Mouse (Mus musculus) layer of hippocampus, adult 9-10 months (tissue): ENCODE data around the gene Hand2.

ENCODE experiments used
- DNase-seq: peaks from one replicate; pipeline ENCODE4 v3.0.0; 2022; ENCODE audit warnings: low spot score

Gene Hand2

GRCm38 (mm10) chr8:57320851-57321743 is at the start of gene Hand2:
TSS of gene Hand2 (plus strand) at chr8:57320983.
- no peak for DNase-seq

DNA sequence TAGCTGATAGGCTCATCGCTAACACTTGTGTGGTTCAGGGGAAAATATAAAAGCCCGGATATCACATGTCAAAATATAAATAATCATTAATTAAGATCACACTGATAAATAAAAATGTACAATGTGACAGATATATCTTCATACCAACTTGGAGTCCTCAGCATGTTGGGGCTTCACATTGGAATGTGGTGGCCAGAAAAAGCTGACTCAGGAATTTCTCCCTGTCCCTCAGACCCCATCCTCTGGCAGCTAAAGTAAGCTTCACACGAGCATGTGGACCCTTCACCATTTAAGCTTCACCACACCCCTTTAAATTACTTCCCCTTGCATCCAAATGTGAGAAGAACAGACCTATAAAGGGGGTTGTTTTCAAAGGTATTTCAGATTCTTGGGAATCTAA is 47.7 kb upstream of the Hand2 start:
- DNase-seq: no peak

DNA sequence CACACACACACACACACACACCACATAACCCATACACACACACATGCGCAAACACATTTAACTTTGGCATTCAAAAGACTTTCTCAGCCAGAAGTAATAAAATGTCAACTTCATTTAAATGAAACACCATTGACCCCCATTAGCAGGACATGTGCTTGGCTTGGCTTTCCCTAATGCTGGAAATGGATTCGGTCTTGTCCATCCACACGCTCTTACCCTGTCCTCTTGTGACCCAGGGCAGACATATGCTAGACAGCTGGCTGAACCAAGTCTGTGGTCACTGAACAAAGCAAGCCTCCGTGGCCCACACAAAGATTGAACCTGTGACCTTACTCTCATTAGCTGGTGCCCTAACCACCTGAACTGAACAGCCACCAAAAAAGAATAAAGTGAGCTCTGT is 27.3 kb upstream of the Hand2 start:
- no peak for DNase-seq

DNA sequence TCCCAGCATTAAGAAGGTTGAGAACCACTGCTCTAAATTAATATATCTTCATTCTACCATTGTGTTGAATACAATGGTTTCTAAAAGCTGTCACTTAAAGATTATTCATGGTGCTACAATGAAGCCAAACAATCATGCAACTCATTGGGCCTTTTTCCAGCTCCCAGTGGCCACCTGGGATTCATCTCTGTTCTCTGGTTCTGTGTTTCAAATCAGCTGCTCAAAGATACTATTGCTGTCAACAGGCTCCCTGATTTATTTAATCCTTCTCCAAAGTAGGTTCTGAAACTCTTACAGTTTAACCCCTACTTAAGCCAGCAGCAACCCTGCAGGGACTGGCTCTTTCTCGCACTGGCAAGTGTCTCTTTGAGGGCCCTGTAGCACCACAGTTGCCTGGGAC is 17.3 kb upstream of the Hand2 start:
- no peak for DNase-seq

- no peak for DNase-seq
Measured at GRCm38 (mm10) chr8:57304944-57305343, 15.8 kb upstream of the Hand2 start.

DNA sequence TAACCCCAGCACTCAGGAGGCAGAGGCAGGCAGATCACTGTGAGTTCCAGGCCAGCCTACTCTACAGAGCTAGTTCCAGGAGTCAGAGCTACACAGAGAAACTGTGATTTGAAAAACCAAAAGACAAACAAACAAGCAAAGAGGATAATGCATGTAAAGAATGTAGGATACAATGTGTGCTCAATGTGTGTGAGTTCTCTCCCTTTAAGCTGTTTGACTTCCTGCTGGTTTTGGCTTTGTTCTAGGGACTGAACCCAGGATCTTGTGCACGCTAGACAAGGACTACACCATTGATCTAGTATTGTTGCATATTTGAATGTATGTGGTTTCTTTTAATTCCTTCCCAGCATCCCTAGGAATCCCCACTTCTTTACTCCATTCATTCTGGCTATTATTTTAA is 14.3 kb upstream of the Hand2 start:
- no peak for DNase-seq

- no peak for DNase-seq
Measured at GRCm38 (mm10) chr8:57309844-57310485, 10.8 kb upstream of the Hand2 start.

DNA sequence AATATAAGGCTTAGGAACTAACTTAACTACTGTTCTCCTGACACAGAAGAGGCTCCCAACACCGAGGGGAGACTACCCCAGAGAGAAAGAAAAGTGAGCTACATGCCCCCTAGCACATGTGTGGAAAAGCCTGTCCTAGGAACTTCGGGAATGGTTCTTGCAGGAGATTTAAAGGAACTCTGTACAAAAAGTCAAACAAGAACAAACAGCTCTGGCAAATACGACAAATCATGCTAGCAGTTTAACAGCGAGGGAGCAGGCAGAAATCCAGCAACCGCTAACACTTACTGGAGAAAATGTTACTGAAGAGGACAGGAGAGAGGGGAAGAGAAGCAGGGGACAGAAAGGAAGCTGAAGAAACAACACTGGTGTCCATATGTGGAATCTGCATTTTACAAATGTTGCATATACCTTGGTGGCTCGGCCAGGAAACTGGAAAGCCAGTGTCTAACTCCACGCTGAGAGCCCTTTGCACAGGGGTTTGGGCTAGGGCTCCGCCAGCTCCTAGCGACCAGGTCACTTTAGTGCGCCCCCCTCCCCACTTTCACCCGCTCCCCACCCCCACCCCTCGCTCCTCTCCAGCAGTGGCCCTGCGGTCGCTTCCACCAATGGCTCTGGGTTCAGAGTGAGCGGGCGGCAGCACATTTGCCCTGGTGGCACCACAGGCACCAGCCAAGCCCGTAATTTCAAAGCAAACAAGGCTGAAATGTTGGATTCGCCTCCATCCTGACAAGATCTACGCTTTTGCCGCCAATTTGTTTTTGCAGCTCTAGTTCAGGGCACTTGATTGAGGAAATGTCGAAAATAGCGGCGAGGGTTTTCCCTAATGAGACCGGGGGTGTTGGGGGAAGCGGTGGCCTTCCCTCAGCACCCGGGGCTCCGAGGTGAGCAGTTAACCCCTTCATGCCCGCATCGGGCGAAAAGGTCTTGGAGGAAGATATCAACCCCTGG is 8.5 kb upstream of the Hand2 start:
- no peak for DNase-seq

GRCm38 (mm10) chr8:57313583-57313982 is 7.2 kb upstream of the Hand2 start:
- DNase-seq: no peak

- DNase-seq: no peak
Measured at GRCm38 (mm10) chr8:57314216-57314615, 6.6 kb upstream of the Hand2 start.

GRCm38 (mm10) chr8:57315471-57315870 is 5.3 kb upstream of the Hand2 start:
- DNase-seq: no peak

- DNase-seq: no peak
Measured at GRCm38 (mm10) chr8:57317107-57317506, 3.7 kb upstream of the Hand2 start.

- DNase-seq: no peak
Measured at GRCm38 (mm10) chr8:57317890-57318480, 2.8 kb upstream of the Hand2 start.

DNA sequence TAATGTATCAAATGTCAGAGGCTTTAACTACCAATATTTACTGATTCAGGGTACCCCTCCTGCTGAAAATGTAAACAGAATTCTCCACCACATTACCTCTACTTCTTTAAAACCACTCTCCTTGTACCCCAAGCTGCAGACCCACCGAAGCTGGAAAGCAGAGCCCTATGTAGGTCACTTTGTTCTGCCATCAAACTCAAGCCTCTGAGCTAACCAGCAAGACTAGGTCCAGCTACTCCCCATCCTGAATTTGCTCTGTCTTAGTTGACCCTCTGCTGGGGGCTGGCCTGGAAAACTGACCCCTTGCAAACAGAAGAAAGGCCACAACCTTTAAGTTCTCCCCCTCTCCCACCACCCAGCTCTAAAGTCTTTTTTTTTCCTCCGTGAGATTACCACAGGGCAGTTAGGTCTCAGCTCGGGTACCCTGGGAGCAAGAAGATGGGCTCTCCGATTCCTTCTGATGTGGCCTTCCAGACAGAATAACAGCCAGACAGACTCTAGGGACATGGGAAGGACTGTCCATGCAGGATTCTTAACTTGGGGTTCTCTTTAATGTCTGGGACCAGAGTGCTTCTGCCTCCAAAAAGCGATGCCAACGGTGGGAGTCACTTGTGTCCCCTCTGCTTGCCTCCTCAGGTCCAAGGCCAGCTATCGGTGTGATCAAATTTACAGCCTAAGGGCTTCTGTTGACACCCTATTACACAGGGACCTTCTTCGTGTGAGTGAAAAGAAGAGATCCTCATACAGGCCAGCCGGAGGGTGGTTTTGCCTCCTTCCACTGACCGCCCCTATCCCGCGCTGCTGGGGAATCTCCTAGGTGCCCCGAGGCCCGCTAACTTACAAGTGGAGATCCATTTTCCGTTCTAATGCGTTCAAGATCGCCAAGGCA is 1.4 kb upstream of the Hand2 start:
- no peak for DNase-seq

GRCm38 (mm10) chr8:57319981-57320585 is 700 bp upstream of the Hand2 start:
- no peak for DNase-seq

GRCm38 (mm10) chr8:57321898-57322895 is 1.4 kb downstream of the Hand2 start:
- DNase-seq: no peak

DNA sequence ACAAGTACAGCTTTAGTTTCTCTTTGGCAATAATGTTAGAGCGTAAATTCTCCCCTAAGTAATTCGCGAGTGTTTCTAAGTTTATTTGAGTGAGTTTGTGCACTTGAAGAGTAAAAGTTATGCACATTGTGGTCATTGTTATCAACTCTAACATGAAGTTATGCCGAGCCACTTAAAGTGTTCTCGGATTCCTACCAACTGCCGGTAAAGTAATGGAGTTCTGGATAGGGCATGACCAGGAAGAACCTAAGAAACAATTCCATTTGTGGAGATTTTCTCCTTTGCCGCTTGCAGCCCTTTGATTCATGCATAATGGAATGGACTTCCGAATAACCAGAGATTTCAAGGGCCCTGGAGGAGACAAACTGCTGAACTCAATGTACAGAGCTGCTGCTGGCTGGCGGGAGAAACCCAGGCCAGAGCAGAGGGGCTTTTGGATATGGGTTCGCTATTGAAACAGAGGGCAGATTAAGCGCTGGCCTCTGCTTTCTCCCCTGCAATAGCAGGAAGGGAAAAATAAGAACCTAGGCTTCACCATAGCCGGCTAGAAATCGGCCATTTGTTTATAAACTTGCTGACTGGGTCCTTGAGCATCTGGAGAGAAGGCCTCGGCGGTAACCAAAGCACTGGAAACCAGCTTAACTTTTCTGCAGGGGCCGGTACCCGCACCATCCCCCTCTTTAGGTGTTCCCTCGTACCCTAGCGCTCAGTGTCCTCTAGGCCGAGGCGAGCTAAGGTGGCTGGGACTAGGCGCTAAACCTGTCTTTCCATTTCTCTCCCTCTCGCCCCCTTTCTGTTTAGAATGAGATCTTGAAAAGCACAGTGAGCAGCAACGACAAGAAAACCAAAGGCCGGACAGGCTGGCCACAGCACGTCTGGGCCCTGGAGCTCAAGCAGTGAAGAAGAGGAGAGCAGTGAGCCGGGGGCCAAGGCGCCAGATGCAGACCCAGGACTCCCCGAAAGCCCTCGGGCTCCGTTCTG is 2.5 kb downstream of the Hand2 start:
- DNase-seq: no peak

GRCm38 (mm10) chr8:57324091-57324490 is 3.3 kb downstream of the Hand2 start:
- no peak for DNase-seq
